Mouse (Mus musculus): ENCODE data around the gene Noa1. TPM values are rescaled to one million over a fixed set of nuclear protein-coding genes. Genes with fewer than 3 reads are reported as not detected.

Gene Noa1
- total RNA-seq (2014; rRNA removed) (11.6 and 18.0 TPM in 2 replicates), polyA plus RNA-seq (2015; fragmentation: Nextera tagmentation; extraction: Ambion mirVana) (34.4 and 35.0 TPM in 2 replicates)

DNA sequence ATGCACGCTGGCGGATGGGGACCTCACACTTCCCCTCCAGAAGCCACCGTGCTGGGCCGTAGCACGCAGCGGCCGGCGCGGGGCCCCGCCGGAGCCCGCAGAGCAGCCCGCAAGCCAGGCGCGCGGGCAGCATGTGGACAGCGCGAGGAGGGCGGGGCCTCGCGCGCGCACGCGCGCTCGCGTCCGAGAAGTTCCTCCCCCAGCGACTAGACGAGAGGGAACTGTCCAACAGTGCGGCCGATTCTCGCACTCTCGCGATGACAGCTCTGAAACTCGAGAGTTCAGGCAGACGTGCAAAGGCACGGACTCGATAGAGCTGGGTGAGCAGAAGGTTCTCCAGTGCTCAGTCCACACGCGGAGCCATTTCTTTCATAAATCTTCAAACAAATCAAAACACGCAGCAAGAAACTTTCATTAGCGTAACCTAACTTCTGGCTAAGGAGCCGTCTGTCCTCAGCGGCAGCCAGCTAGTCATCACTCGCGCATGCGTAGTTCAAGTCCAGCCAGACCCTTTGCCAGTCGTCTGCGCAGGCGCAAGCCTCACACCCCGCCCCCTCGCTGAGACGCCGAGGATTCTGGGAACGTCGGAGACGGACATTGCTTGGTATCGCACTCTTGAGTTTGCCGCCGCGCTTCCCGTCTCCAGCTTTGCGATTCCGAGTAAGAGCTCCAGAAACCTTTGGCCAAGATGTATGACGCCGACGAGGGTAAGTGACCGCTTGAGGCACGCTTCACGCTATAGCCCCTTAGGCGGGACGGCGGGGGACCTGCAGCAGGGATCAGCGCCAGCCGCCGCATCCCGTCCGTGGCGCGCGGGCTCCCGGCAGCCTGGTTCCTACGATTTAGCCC lies at the start of gene Noa1, which contains the start of gene Polr2b:
TSS of gene Noa1 (minus strand) at position 161 of the 849 bp plus-strand sequence.
TSS of gene Polr2b (plus strand) at position 224 of the 849 bp plus-strand sequence.
- H3K4me3 ChIP-seq (ENCODE audit: low read depth, low read length), result peak within 1 kb of the TSS; percentile 86
- no peaks in the 10 kb centered on the region for H3K9me3 ChIP-seq (ENCODE audit: low read length)
- WGBS, result under 1% methylated on average over 72 of the region's 85 CpGs
- peaks cover 16% of the 10 kb centered on the region for H3K4me1 ChIP-seq (ENCODE audit: insufficient read depth, low read length)
- ATAC-seq (ENCODE audit: low FRiP score) (peak; percentile 97), DNase-seq (ENCODE audit: low spot score) (peak; percentile 99)
- H3K4me2 ChIP-seq (ENCODE audit: low read depth, low read length, poor library complexity, severe bottlenecking), result peak within 1 kb of the TSS; percentile 90
- peak within 1 kb of the TSS; percentile 94 for H3K9ac ChIP-seq (replicated peaks; ENCODE audit: low read length, poor library complexity, severe bottlenecking)
- H3K36me3 ChIP-seq (ENCODE audit: insufficient read depth, low read length), result no peaks in the 10 kb centered on the region; the same call in 1 of the 2 replicates
- H3K27me3 ChIP-seq (ENCODE audit: insufficient read depth, low read length), result no peaks in the 10 kb centered on the region
- peak; percentile 32 for TF ChIP-seq CTCF (IDR thresholded peaks at IDR 0.05)
- H3K27ac ChIP-seq (ENCODE audit: low read depth, low read length), result peak within 1 kb of the TSS; percentile 86

DNA sequence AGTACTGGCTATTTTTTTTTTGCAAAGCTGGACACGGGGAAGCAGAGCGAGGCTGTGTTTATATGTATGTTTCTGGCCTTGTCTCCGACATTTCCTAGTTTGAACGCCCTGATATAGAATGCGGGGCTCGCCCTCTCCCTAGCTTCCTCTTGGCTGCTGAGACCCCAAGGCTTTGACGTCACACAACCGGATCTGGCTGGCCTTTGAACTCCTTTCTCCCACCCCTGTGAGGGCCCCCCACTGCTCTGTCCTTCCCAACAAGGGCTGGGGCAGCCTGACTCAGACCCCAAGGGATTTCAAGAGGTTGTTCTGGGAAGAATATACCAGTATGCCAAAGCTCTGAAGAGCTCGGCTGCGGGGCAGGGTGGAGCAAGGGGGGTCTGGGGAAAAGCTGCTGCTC lies 48.5 kb upstream of the Noa1 start:
- H3K4me2 ChIP-seq (ENCODE audit: low read depth, low read length, poor library complexity, severe bottlenecking), result peak overlapping the region; percentile 50
- H3K27ac ChIP-seq (ENCODE audit: low read depth, low read length), result no peak overlapping the region
- H3K27me3 ChIP-seq (ENCODE audit: insufficient read depth, low read length), result no peaks in the 10 kb centered on the region
- H3K36me3 ChIP-seq (ENCODE audit: insufficient read depth, low read length), result no peaks in the 10 kb centered on the region
- H3K4me3 ChIP-seq (ENCODE audit: low read depth, low read length), result peak overlapping the region; percentile 23
- H3K4me1 ChIP-seq (ENCODE audit: insufficient read depth, low read length), result no peaks in the 10 kb centered on the region
- TF ChIP-seq CTCF (IDR thresholded peaks at IDR 0.05), result no peak
- no peaks in the 10 kb centered on the region for H3K9me3 ChIP-seq (ENCODE audit: low read length)
- 7% methylated on average over 10 of the region's 10 CpGs for WGBS
- ATAC-seq (ENCODE audit: low FRiP score) (no peak), DNase-seq (ENCODE audit: low spot score) (peak; percentile 34)
- H3K9ac ChIP-seq (replicated peaks; ENCODE audit: low read length, poor library complexity, severe bottlenecking), result no peak overlapping the region

DNA sequence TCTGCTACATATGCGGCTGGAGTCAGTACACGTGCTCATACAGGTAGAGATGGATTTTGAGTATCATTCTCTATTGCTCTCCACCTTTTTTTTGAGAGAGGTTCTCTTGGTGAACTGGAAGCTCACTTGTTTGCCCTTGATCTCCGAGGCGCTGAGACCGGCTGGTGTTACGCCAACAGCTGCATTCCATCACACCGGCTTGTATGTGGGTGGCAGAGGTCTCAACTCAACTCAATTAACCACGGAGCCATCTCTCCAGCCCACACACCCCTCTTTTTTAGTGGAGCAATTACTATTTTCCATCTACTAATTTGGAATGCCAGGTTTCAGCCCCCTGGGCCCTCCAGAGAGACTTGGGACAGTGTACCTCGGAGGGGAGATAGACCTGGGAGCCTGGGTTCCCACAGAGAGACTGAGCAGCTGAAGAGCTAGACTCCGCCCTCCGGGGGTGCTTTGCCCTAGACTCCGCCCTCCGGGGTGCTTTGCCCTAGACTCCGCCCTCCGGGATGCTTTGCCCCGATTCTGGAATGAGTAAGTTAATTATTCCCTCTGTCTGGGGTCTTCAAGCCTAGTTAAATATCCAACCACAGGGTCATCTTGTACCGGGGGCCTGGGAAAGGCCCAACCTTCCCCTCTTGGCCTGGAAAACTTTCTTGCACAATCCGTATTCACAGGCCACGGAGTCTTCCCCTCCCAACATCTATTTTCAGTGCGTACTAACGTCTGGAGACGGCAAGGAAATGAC lies 47.7 kb upstream of the Noa1 start:
- peak overlapping the region; percentile 23 for H3K4me3 ChIP-seq (ENCODE audit: low read depth, low read length)
- no peaks in the 10 kb centered on the region for H3K36me3 ChIP-seq (ENCODE audit: insufficient read depth, low read length)
- peak overlapping the region; percentile 51; the same call in 1 of the 2 replicates for H3K27ac ChIP-seq (ENCODE audit: low read depth, low read length)
- H3K9me3 ChIP-seq (ENCODE audit: low read length), result no peaks in the 10 kb centered on the region
- 22% methylated on average over 22 of the region's 22 CpGs for WGBS
- no peak overlapping the region for H3K9ac ChIP-seq (replicated peaks; ENCODE audit: low read length, poor library complexity, severe bottlenecking)
- H3K4me2 ChIP-seq (ENCODE audit: low read depth, low read length, poor library complexity, severe bottlenecking), result peak overlapping the region; percentile 50
- no peak for ATAC-seq (ENCODE audit: low FRiP score)
- H3K27me3 ChIP-seq (ENCODE audit: insufficient read depth, low read length), result no peaks in the 10 kb centered on the region
- H3K4me1 ChIP-seq (ENCODE audit: insufficient read depth, low read length), result no peaks in the 10 kb centered on the region
- DNase-seq (ENCODE audit: low spot score), result no peak
- no peak for TF ChIP-seq CTCF (IDR thresholded peaks at IDR 0.05)

DNA sequence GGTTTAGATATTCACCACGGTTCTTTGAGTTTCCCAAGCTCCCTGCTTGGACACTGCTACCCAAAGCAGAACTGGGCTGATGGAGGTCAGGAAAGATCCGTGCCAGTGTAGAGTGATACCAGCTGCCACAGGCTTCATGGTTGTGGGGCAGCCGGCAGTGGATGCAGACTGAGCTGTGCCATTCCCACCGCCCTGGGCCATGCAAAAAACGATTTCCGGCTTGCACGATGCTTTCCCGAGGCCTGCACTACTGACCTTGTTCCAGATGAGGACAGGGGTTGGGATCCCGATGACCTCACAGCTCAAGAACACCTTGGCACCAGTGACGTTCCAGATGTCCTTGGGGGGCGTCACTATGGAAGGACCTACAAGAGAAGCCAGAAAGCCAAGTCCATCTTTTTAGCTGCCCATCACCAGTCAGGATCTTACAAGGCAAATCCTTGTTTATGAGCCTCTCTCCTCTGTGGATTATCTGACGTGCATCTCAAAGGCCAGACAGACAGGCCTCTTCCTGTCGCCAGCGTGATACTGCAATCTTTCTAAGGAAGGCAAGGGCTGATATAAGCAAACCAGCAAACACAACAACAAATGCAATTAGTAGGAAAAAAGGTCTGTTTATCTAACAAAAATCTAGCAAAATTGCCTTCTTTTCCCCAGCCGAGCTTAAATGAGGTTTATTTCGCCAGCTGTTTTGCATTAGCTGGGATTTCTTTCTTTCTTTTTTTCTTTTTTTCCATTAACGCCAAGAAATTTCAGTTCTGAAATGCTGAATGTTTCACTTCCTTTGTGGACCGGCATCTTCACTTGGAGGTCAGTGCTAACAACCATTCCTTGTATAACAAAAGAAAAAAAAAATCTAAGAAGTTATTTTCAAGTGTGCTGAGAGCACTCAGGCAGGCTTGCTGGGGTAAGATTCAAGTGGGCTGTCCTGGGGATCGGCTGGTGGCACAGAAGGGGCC lies 45.7 kb upstream of the Noa1 start:
- no peaks in the 10 kb centered on the region for H3K9me3 ChIP-seq (ENCODE audit: low read length)
- 84% methylated on average over 19 of the region's 19 CpGs for WGBS
- H3K27me3 ChIP-seq (ENCODE audit: insufficient read depth, low read length), result no peaks in the 10 kb centered on the region
- H3K9ac ChIP-seq (replicated peaks; ENCODE audit: low read length, poor library complexity, severe bottlenecking), result no peak overlapping the region
- H3K36me3 ChIP-seq (ENCODE audit: insufficient read depth, low read length), result no peaks in the 10 kb centered on the region
- H3K27ac ChIP-seq (ENCODE audit: low read depth, low read length), result no peak overlapping the region
- ATAC-seq (ENCODE audit: low FRiP score), result no peak
- no peak for TF ChIP-seq CTCF (IDR thresholded peaks at IDR 0.05)
- no peaks in the 10 kb centered on the region for H3K4me1 ChIP-seq (ENCODE audit: insufficient read depth, low read length)
- DNase-seq (ENCODE audit: low spot score), result no peak
- H3K4me2 ChIP-seq (ENCODE audit: low read depth, low read length, poor library complexity, severe bottlenecking), result no peak overlapping the region
- no peak overlapping the region for H3K4me3 ChIP-seq (ENCODE audit: low read depth, low read length)

DNA sequence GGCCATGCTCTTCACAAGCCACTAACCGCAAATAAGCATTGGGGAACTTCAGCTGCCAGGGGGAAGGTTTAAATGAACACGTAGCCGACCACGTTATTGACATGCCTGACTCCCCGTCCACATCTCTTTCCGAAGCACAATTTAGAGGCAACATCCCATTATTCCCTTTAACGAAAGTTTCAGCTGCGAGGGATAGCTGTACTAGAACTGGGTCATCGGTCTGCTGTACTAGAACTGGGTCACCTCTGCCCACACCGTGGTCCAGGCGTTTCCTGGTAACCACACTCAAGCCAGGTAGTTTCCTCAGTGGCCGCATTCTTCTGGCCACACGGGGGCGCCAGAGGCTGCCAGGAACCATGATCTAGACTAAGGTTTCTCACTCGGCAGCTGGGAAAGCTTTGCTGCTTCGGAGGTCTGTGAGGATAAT lies 44.5 kb upstream of the Noa1 start:
- Histone ChIP-seq H3K9me3 (ENCODE audit: low read length) (no peaks in the 10 kb centered on the region), H3K4me1 (ENCODE audit: insufficient read depth, low read length) (no peaks in the 10 kb centered on the region), H3K27me3 (ENCODE audit: insufficient read depth, low read length) (no peaks in the 10 kb centered on the region), H3K27ac (ENCODE audit: low read depth, low read length) (no peak overlapping the region), H3K4me3 (ENCODE audit: low read depth, low read length) (peak overlapping the region; percentile 27), H3K9ac (replicated peaks; ENCODE audit: low read length, poor library complexity, severe bottlenecking) (no peak overlapping the region), H3K36me3 (ENCODE audit: insufficient read depth, low read length) (peaks cover 8% of the 10 kb centered on the region; the same call in 1 of the 2 replicates), H3K4me2 (ENCODE audit: low read depth, low read length, poor library complexity, severe bottlenecking) (peak overlapping the region; percentile 51)
- peak; percentile 99 for TF ChIP-seq CTCF (IDR thresholded peaks at IDR 0.05)
- WGBS, result 9% methylated on average over 16 of the region's 16 CpGs
- peak; percentile 79 for ATAC-seq (ENCODE audit: low FRiP score)
- DNase-seq (ENCODE audit: low spot score), result peak; percentile 94

Data from midbrain, postnatal 0 days (tissue).